Mouse (Mus musculus): Measurements from ENCODE around the gene Tspyl2. TPM values are rescaled to one million over a fixed set of nuclear protein-coding genes. Genes with fewer than 3 reads are reported as not detected.
"Not testable (repeated sequence)": the region's sequence is repeated elsewhere in the genome, so short reads cannot be mapped to it uniquely, and the experiment has no call there.

Gene Tspyl2
- total and polyA plus RNA-seq, 2 experiments from 2014 or later = 39.7 to 51.7 TPM

DNA sequence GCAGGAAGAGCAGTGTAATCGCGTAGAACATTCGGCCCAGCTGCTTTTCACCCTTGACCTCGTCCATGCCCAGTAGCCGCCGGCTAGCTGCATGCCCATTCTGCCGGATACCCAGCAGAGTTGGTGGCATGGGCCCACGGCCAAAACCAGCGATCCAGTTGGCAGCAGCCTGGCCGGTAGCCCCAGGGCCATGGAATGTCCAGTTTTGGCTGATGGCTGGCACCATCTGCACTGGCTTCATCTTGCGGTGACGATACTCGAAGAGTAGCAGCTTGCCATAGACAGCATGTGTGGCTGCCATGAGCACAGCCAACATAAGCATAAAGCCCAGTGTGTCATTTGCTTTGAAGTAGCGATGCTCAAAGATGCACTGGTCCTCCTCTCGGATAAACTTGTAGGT lies 4.4 kb upstream of the Tspyl2 start:
- ATAC-seq (no peak), DNase-seq (no peak)
- H3K4me1 ChIP-seq (ENCODE audit: insufficient read depth) = no peaks in the 10 kb centered on the region
- H3K27me3 ChIP-seq (ENCODE audit: insufficient read depth, low read length) = no peaks in the 10 kb centered on the region
- H3K9ac ChIP-seq = no peak overlapping the region
- no peak overlapping the region for H3K4me2 ChIP-seq (ENCODE audit: low read depth)
- TF ChIP-seq CTCF (IDR thresholded peaks at IDR 0.05; ENCODE audit: low read depth) = no peak
- 89% methylated on average over 15 of the region's 15 CpGs for WGBS
- no peaks in the 10 kb centered on the region for H3K9me3 ChIP-seq (ENCODE audit: low read length)
- no peak overlapping the region for H3K4me3 ChIP-seq (ENCODE audit: low read depth, low read length)
- H3K27ac ChIP-seq (ENCODE audit: low read depth, low read length) = no peak overlapping the region
- H3K36me3 ChIP-seq (ENCODE audit: insufficient read depth) = no peaks in the 10 kb centered on the region; the same call in 1 of the 2 replicates

- Histone ChIP-seq H3K4me1 (ENCODE audit: insufficient read depth) (no peaks in the 10 kb centered on the region), H3K36me3 (ENCODE audit: insufficient read depth) (no peaks in the 10 kb centered on the region; the same call in 1 of the 2 replicates), H3K9me3 (ENCODE audit: low read length) (no peaks in the 10 kb centered on the region), H3K4me2 (ENCODE audit: low read depth) (peak overlapping the region; percentile 40), H3K27ac (ENCODE audit: low read depth, low read length) (peak overlapping the region; percentile 76), H3K4me3 (ENCODE audit: low read depth, low read length) (peak overlapping the region; percentile 33), H3K27me3 (ENCODE audit: insufficient read depth, low read length) (no peaks in the 10 kb centered on the region), H3K9ac (peak overlapping the region; percentile 22; the same call in 1 of the 2 replicates)
- 34% methylated on average over 6 of the region's 6 CpGs for WGBS
- no peak for ATAC-seq
- TF ChIP-seq CTCF (IDR thresholded peaks at IDR 0.05; ENCODE audit: low read depth) = no peak
- DNase-seq = no peak
Measured at GRCm38 (mm10) chrX:152342903-152343302, 678 bp upstream of the Tspyl2 start.

GRCm38 (mm10) chrX:152341496-152341895 lies 729 bp downstream of the Tspyl2 start:
- no peak for DNase-seq
- H3K4me2 ChIP-seq (ENCODE audit: low read depth) = peak overlapping the region; percentile 55
- H3K4me1 ChIP-seq (ENCODE audit: insufficient read depth) = 0 out of 2 replicates have a peak, but pooled peaks cover 6% of the 10 kb centered on the region
- peak overlapping the region; percentile 91 for H3K27ac ChIP-seq (ENCODE audit: low read depth, low read length)
- peak overlapping the region; percentile 57 for H3K4me3 ChIP-seq (ENCODE audit: low read depth, low read length)
- WGBS = 32% methylated on average over 10 of the region's 11 CpGs
- no peaks in the 10 kb centered on the region for H3K9me3 ChIP-seq (ENCODE audit: low read length)
- H3K27me3 ChIP-seq (ENCODE audit: insufficient read depth, low read length) = no peaks in the 10 kb centered on the region
- H3K9ac ChIP-seq = peak overlapping the region; percentile 76
- TF ChIP-seq CTCF (IDR thresholded peaks at IDR 0.05; ENCODE audit: low read depth) = no peak
- no peak for ATAC-seq
- H3K36me3 ChIP-seq (ENCODE audit: insufficient read depth) = no peaks in the 10 kb centered on the region

- peak; percentile 18; the same call in 1 of the 2 replicates for TF ChIP-seq CTCF (IDR thresholded peaks at IDR 0.05; ENCODE audit: low read depth)
- Histone ChIP-seq H3K4me3 (ENCODE audit: low read depth, low read length) (peak overlapping the region; percentile 14; the same call in 1 of the 2 replicates), H3K27ac (ENCODE audit: low read depth, low read length) (peak overlapping the region; percentile 94), H3K4me1 (ENCODE audit: insufficient read depth) (0 out of 2 replicates have a peak, but pooled peaks cover 6% of the 10 kb centered on the region), H3K9me3 (ENCODE audit: low read length) (no peaks in the 10 kb centered on the region), H3K4me2 (ENCODE audit: low read depth) (peak overlapping the region; percentile 44), H3K27me3 (ENCODE audit: insufficient read depth, low read length) (no peaks in the 10 kb centered on the region; the same call in 1 of the 2 replicates), H3K9ac (peak overlapping the region; percentile 55), H3K36me3 (ENCODE audit: insufficient read depth) (no peaks in the 10 kb centered on the region)
- DNase-seq (peak; percentile 94), ATAC-seq (peak; percentile 99)
- 19% methylated on average over 33 of the region's 33 CpGs for WGBS
Measured at GRCm38 (mm10) chrX:152336546-152337332, 5.5 kb downstream of the Tspyl2 start.

DNA sequence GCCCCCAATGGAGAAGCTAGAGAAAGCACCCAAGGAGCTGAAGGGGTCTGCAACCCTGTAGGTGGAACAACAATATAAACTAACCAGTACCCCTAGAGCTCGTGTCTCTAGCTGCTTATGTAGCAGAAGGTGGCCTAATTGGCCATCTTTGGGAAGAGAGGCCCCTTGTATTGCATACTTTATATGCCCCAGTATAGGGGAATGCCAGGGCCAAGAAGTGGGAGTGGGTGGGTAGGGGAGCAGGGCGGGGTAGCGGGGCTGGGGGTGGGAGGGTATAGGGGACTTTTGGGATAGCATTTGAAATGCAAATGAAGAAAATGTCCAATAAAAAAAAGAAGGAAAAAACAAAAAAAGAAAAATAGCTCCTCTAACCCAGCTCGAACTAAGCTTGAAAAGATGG lies 6.1 kb downstream of the Tspyl2 start:
- H3K4me1 ChIP-seq (ENCODE audit: insufficient read depth); H3K27me3 ChIP-seq (ENCODE audit: insufficient read depth, low read length); H3K36me3 ChIP-seq (ENCODE audit: insufficient read depth); DNase-seq; H3K4me3 ChIP-seq (ENCODE audit: low read depth, low read length); H3K9ac ChIP-seq; H3K9me3 ChIP-seq (ENCODE audit: low read length): not testable (repeated sequence)
- whole genome bisulfite sequencing = 50% methylated on average over 4 of the region's 4 CpGs
- 0 out of 2 replicates have a peak overlapping the region, but pooled peaks have one; percentile 44 for H3K4me2 ChIP-seq (ENCODE audit: low read depth)
- ATAC-seq = peak; percentile 25
- H3K27ac ChIP-seq (ENCODE audit: low read depth, low read length) = peak overlapping the region; percentile 94

DNA sequence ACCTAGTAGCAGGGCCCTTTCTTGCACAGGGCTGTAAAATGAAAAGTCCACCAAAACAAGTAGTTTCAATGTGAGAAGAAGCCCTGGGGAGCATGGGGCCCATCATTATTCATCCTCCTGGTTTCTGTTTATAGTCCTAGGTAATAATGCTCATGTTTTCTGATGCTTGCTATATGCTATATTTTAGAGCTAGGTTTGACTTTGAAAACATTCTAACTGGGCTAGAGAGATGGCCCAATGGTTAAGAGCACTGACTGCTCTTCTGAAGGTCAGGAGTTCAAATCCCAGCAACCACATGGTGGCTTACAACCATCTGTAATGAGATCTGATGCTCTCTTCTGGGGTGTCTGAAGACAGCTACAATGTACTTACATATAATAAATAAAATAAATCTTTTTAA lies 12.8 kb downstream of the Tspyl2 start:
- not testable (repeated sequence) for H3K27ac ChIP-seq (ENCODE audit: low read depth, low read length); ATAC-seq; H3K9me3 ChIP-seq (ENCODE audit: low read length); H3K4me1 ChIP-seq (ENCODE audit: insufficient read depth); DNase-seq; H3K4me3 ChIP-seq (ENCODE audit: low read depth, low read length); H3K9ac ChIP-seq; H3K27me3 ChIP-seq (ENCODE audit: insufficient read depth, low read length); H3K36me3 ChIP-seq (ENCODE audit: insufficient read depth); H3K4me2 ChIP-seq (ENCODE audit: low read depth)

DNA sequence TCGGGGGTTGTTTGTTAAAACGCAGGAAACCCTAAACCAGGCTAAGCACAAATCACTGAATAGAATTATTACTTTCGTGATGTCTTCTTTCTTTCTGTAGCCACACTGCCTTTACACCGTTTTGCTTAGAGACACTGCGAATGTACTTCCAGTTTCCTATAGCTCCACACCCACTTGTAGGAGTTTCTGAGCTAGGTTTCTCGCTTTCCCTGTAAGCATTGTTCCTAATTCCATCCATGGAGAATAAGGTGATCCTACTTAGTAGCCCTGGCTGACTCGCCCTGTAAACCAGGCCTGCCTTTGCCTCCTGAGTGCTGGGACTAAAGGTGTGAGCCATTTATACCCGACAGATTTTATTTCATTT lies 14.6 kb downstream of the Tspyl2 start:
- no peaks in the 10 kb centered on the region for H3K36me3 ChIP-seq (ENCODE audit: insufficient read depth)
- peak overlapping the region; percentile 75 for H3K9ac ChIP-seq

More for the DNA sequence above, 14.6 kb downstream of the Tspyl2 start:
- Histone ChIP-seq H3K27ac (ENCODE audit: low read depth, low read length) (no peak overlapping the region), H3K27me3 (ENCODE audit: insufficient read depth, low read length) (no peaks in the 10 kb centered on the region), H3K9me3 (ENCODE audit: low read length) (no peaks in the 10 kb centered on the region), H3K4me3 (ENCODE audit: low read depth, low read length) (peak overlapping the region; percentile 53), H3K4me1 (ENCODE audit: insufficient read depth) (no peaks in the 10 kb centered on the region), H3K4me2 (ENCODE audit: low read depth) (peak overlapping the region; percentile 50)
- DNase-seq (no peak), ATAC-seq (peak; percentile 35)
- no peak for TF ChIP-seq CTCF (IDR thresholded peaks at IDR 0.05; ENCODE audit: low read depth)
- 29% methylated on average over 8 of the region's 8 CpGs for WGBS
